Mouse (Mus musculus) myocyte (in vitro differentiated cells): Measurements from ENCODE around the gene Krtap31-2. TPM values are rescaled to one million over a fixed set of nuclear protein-coding genes. Genes with fewer than 3 reads are reported as not detected.

Source experiments
- H3K27me3 ChIP-seq: one replicate; pipeline ENCODE4 v1.6.1; 2011; ENCODE audit not compliant: control insufficient read depth, insufficient read depth, insufficient read length
- H3K36me3 ChIP-seq: one replicate; pipeline ENCODE4 v1.6.1; 2011; ENCODE audit not compliant: control insufficient read depth, insufficient read depth
- H3K4me2 ChIP-seq: one replicate; pipeline ENCODE4 v1.6.1; 2011; ENCODE audit warnings: low read depth, control low read depth
- H3K4me3 ChIP-seq: one replicate; pipeline ENCODE4 v1.5.1; 2011; ENCODE audit warnings: mild to moderate bottlenecking, control low read depth, moderate library complexity
- H3K79me2 ChIP-seq: one replicate; pipeline ENCODE4 v1.6.1; 2011; ENCODE audit not compliant: control insufficient read depth, insufficient read depth
- H3ac ChIP-seq: one replicate; pipeline ENCODE4 v1.6.1; 2011; ENCODE audit not compliant: control insufficient read depth, insufficient read length
- CEBPB ChIP-seq: IDR thresholded peaks from 2 replicates; pipeline ENCODE4 v1.6.1; 2011; ENCODE audit warnings: mild to moderate bottlenecking, moderate library complexity; ENCODE audit not compliant: poor library complexity, insufficient read depth, severe bottlenecking
- E2F4 ChIP-seq: IDR thresholded peaks from one replicate; pipeline ENCODE4 v1.6.1; 2011; ENCODE audit warnings: mild to moderate bottlenecking, control low read depth, moderate library complexity; ENCODE audit not compliant: insufficient read depth
- MAX ChIP-seq: IDR thresholded peaks from one replicate; pipeline ENCODE4 v1.6.1; 2011; ENCODE audit warnings: low read depth, mild to moderate bottlenecking, control low read depth
- MYOD1 ChIP-seq, 3 experiments: IDR thresholded peaks; one replicate each; pipeline ENCODE4 v1.6.1; 2011; ENCODE audit warnings: control low read depth in 2 of 3, low read depth in 2 of 3, mild to moderate bottlenecking in 2 of 3, moderate library complexity in 1 of 3; ENCODE audit not compliant: insufficient read length in 2 of 3, control insufficient read depth in 1 of 3
- MYOG ChIP-seq, 3 experiments: IDR thresholded peaks; one replicate each; pipeline ENCODE4 v1.6.1; 2011; ENCODE audit warnings: control low read depth in 2 of 3, low read depth in 2 of 3, mild to moderate bottlenecking in 2 of 3; ENCODE audit not compliant: insufficient read length in 2 of 3, control insufficient read depth in 1 of 3, insufficient read depth in 1 of 3
- POLR2A ChIP-seq: IDR thresholded peaks from one replicate; pipeline ENCODE4 v1.6.1; 2011; ENCODE audit warnings: low read depth, mild to moderate bottlenecking, control low read depth, moderate library complexity; ENCODE audit not compliant: insufficient read length
- POLR2AphosphoS2 ChIP-seq: IDR thresholded peaks from one replicate; pipeline ENCODE4 v1.6.1; 2011; ENCODE audit warnings: low read depth, control low read depth; ENCODE audit not compliant: insufficient read length
- REST ChIP-seq: IDR thresholded peaks from one replicate; pipeline ENCODE4 v1.6.1; 2011; ENCODE audit warnings: mild to moderate bottlenecking, control low read depth, moderate library complexity; ENCODE audit not compliant: insufficient read depth, insufficient read length
- SRF ChIP-seq: IDR thresholded peaks from one replicate; pipeline ENCODE4 v1.6.1; 2011; ENCODE audit warnings: low read depth; ENCODE audit not compliant: control insufficient read depth, insufficient read length
- TCF12 ChIP-seq: IDR thresholded peaks from one replicate; pipeline ENCODE4 v1.6.1; 2011; ENCODE audit warnings: mild to moderate bottlenecking, control low read depth; ENCODE audit not compliant: poor library complexity, insufficient read depth, severe bottlenecking
- TCF3 ChIP-seq: IDR thresholded peaks from one replicate; pipeline ENCODE4 v1.6.1; 2011; ENCODE audit warnings: low read depth, control low read depth; ENCODE audit not compliant: insufficient read length
- USF1 ChIP-seq: IDR thresholded peaks from one replicate; pipeline ENCODE4 v1.6.1; 2011; ENCODE audit warnings: low read depth, mild to moderate bottlenecking, control low read depth, moderate library complexity
- polyA plus RNA-seq: library from polyadenylated mRNA; unstranded; fragments of >200 nt; fragmentation: generic; extraction: Trizol; gene quantifications from one replicate; pipeline ENCODE4 v1.2.1, GENCODE M21; 2012; ENCODE audit warnings: missing spikeins

The Krtap31-2 gene
- polyA plus RNA-seq, 1 experiment = not detected

DNA sequence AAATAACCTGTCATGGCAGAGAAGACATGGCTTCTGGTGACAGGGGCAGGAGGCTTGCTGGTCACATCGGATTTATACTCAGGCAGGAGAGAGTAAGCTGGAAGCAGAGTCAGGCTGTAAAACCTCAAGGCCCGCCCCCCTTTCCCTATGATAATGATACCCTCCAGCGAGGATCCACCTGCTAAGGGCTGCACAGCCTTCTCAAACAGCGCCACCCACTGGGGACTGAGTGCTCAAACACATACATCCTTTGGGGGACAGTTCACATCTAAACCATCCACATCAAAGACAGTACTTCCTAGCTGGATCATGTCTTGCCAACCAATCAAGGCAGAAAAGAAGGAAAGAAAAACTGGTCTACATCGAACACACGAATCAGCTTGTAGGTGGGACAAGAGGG, 28.1 kb downstream of the Krtap31-2 start:
- no peaks in the 10 kb centered on the region for H3K36me3 ChIP-seq
- TF ChIP-seq MYOD1 (IDR thresholded peaks at IDR 0.05; ENCODE audit: control insufficient read depth in 1 of 3, insufficient read length in 2 of 3, low read depth in 2 of 3) = no peak
- TF ChIP-seq E2F4 = no peak
- no peak for TF ChIP-seq MAX
- no peak for TF ChIP-seq USF1
- TF ChIP-seq CEBPB = no peak
- no peak overlapping the region for H3K4me2 ChIP-seq
- no peaks in the 10 kb centered on the region for H3K79me2 ChIP-seq
- H3ac ChIP-seq = no peak overlapping the region
- H3K4me3 ChIP-seq = no peak overlapping the region
- H3K27me3 ChIP-seq = no peaks in the 10 kb centered on the region

DNA sequence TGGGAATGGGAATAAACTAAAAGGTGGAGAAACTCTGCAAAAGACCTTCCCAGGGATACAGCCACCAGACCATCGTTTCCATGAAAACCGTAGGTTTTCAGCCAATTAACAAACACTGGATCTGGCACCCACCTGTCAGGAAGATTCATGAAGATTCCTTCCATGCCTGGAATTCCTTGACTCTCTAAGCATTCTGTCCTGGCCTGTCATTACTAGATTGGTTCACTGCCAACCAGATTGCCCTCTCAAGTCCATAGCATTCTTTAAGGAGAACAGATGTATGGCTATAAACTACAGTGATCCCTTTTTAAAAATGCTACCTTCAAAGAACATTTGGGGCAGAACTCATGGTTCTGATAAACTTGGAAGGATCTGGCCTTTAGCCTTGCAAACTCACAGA, 29.9 kb downstream of the Krtap31-2 start:
- H3K4me2 ChIP-seq = no peak overlapping the region
- H3K4me3 ChIP-seq = no peak overlapping the region
- H3K36me3 ChIP-seq = no peaks in the 10 kb centered on the region
- no peak overlapping the region for H3ac ChIP-seq
- H3K27me3 ChIP-seq = no peaks in the 10 kb centered on the region
- H3K79me2 ChIP-seq = no peaks in the 10 kb centered on the region
- TF ChIP-seq TCF3 (no peak), USF1 (no peak), POLR2A (no peak), CEBPB (no peak), MYOG (IDR thresholded peaks at IDR 0.05; ENCODE audit: control insufficient read depth in 1 of 3, insufficient read depth in 1 of 3, insufficient read length in 2 of 3, low read depth in 2 of 3) (no peak), POLR2AphosphoS2 (no peak), MAX (no peak), REST (no peak), TCF12 (no peak), MYOD1 (IDR thresholded peaks at IDR 0.05; ENCODE audit: control insufficient read depth in 1 of 3, insufficient read length in 2 of 3, low read depth in 2 of 3) (no peak), E2F4 (no peak), SRF (no peak)

DNA sequence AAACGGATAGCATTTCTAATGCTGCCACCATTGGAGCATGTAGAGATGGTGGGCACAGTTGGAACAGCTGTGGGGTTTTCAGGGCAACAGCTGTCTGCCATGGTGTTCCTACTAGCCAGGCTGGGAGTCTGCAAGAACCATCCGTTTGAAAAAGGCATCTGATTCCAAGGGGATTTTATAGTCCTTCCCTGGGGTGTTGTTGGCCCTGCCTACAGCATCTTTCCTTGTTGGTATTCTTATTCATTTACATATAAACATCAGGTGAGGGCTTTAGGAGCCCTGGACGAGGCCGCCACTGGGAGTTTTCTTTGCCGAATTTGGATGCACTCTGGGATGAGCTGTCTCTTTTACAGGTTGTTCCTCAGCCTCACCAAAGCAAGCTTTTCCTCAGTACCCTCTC, 42.9 kb downstream of the Krtap31-2 start, which contains the start of gene Krtap29-1:
Krtap29-1 (minus strand) TSS at position 101 of the 400 bp plus-strand sequence.
- no peaks in the 10 kb centered on the region for H3K79me2 ChIP-seq
- H3K4me3 ChIP-seq = no peak within 1 kb of the TSS
- no peak within 1 kb of the TSS for H3K4me2 ChIP-seq
- peaks cover 12% of the 10 kb centered on the region for H3K27me3 ChIP-seq
- TF ChIP-seq CEBPB (no peak), TCF3 (no peak), POLR2A (no peak)
- H3ac ChIP-seq = no peak within 1 kb of the TSS
- no peaks in the 10 kb centered on the region for H3K36me3 ChIP-seq

DNA sequence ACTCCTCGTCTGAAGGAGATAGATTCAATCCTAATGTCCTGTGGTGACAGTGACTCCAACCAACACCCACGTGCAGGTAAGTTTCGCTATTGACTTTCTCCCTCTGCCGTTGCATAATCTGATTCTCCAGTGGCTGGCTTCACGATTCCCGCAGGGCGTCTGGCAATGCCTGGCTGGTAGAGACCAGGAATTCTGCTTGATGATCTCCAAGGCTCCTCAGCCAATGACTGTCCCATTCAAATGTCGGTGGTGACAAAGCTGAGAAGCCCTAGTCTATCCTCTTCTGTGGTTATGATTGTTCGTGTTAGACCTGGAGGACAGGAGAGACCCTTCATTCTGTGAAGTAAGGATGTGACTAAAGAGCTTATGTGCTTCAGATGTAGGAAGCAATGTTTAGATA, 46.6 kb downstream of the Krtap31-2 start:
- H3K4me3 ChIP-seq = no peak overlapping the region
- H3K4me2 ChIP-seq = no peak overlapping the region
- no peak for TF ChIP-seq TCF12
- no peak for TF ChIP-seq REST
- no peak for TF ChIP-seq SRF
- TF ChIP-seq MYOG (IDR thresholded peaks at IDR 0.05; ENCODE audit: control insufficient read depth in 1 of 3, insufficient read depth in 1 of 3, insufficient read length in 2 of 3, low read depth in 2 of 3) = no peak
- no peak for TF ChIP-seq TCF3
- no peak for TF ChIP-seq CEBPB
- no peak for TF ChIP-seq E2F4
- no peaks in the 10 kb centered on the region for H3K79me2 ChIP-seq
- H3ac ChIP-seq = no peak overlapping the region
- no peaks in the 10 kb centered on the region for H3K36me3 ChIP-seq
- peaks cover 17% of the 10 kb centered on the region for H3K27me3 ChIP-seq

GRCm38 (mm10) chr11:99983442-99983841, 47.4 kb downstream of the Krtap31-2 start:
- H3K36me3 ChIP-seq = no peaks in the 10 kb centered on the region
- H3K27me3 ChIP-seq = peaks cover 17% of the 10 kb centered on the region
- no peak for TF ChIP-seq TCF12
- no peak for TF ChIP-seq CEBPB
- no peak for TF ChIP-seq MYOD1 (IDR thresholded peaks at IDR 0.05; ENCODE audit: control insufficient read depth in 1 of 3, insufficient read length in 2 of 3, low read depth in 2 of 3)
- no peak overlapping the region for H3ac ChIP-seq
- H3K79me2 ChIP-seq = no peaks in the 10 kb centered on the region
- no peak overlapping the region for H3K4me2 ChIP-seq
- no peak overlapping the region for H3K4me3 ChIP-seq
